Mouse (Mus musculus) right cerebral cortex, postnatal 4 days (tissue): ENCODE measurements around the gene Kctd15.

Source experiments
- DNase-seq: peaks from one replicate; pipeline ENCODE4 v3.0.0-alpha.2; 2022

The Kctd15 gene

GRCm38 (mm10) chr7:34656632-34657031 lies at the start of gene Kctd15:
Gene Kctd15, minus strand, starts transcription at chr7:34656732.
- DNase-seq: no peak

- DNase-seq: no peak
These were observed 47.9 kb upstream of the Kctd15 start for GRCm38 (mm10) chr7:34704401-34704800.

- no peak for DNase-seq
These were observed 46.9 kb upstream of the Kctd15 start for GRCm38 (mm10) chr7:34703437-34703836.

- no peak for DNase-seq
These were observed 46.3 kb upstream of the Kctd15 start for GRCm38 (mm10) chr7:34702718-34703351.

GRCm38 (mm10) chr7:34699888-34700287 lies 43.4 kb upstream of the Kctd15 start:
- no peak for DNase-seq

GRCm38 (mm10) chr7:34698221-34698620 lies 41.7 kb upstream of the Kctd15 start:
- DNase-seq: no peak

GRCm38 (mm10) chr7:34696086-34696485 lies 39.6 kb upstream of the Kctd15 start:
- no peak for DNase-seq

GRCm38 (mm10) chr7:34694898-34695297 lies 38.4 kb upstream of the Kctd15 start:
- DNase-seq: no peak

- no peak for DNase-seq
These were observed 37.4 kb upstream of the Kctd15 start for GRCm38 (mm10) chr7:34693916-34694315.

- DNase-seq: no peak
These were observed 36.5 kb upstream of the Kctd15 start for GRCm38 (mm10) chr7:34693072-34693471.

GRCm38 (mm10) chr7:34690111-34690510 lies 33.6 kb upstream of the Kctd15 start:
- DNase-seq: no peak

GRCm38 (mm10) chr7:34689028-34689427 lies 32.5 kb upstream of the Kctd15 start:
- no peak for DNase-seq

GRCm38 (mm10) chr7:34685801-34686200 lies 29.3 kb upstream of the Kctd15 start:
- no peak for DNase-seq

- no peak for DNase-seq
These were observed 28.6 kb upstream of the Kctd15 start for GRCm38 (mm10) chr7:34685176-34685575.

- DNase-seq: peak; percentile 30
These were observed 24.4 kb upstream of the Kctd15 start for GRCm38 (mm10) chr7:34680771-34681421.

- no peak for DNase-seq
These were observed 23.4 kb upstream of the Kctd15 start for GRCm38 (mm10) chr7:34679886-34680285.

GRCm38 (mm10) chr7:34675831-34676514 lies 19.4 kb upstream of the Kctd15 start:
- DNase-seq: peak; percentile 77

GRCm38 (mm10) chr7:34675120-34675790 lies 18.7 kb upstream of the Kctd15 start:
- no peak for DNase-seq

GRCm38 (mm10) chr7:34672916-34673315 lies 16.4 kb upstream of the Kctd15 start:
- DNase-seq: peak; percentile 22

- peak; percentile 96 for DNase-seq
These were observed 15.4 kb upstream of the Kctd15 start for GRCm38 (mm10) chr7:34671911-34672310.

GRCm38 (mm10) chr7:34670778-34671177 lies 14.2 kb upstream of the Kctd15 start:
- no peak for DNase-seq

GRCm38 (mm10) chr7:34669336-34669735 lies 12.8 kb upstream of the Kctd15 start:
- no peak for DNase-seq

GRCm38 (mm10) chr7:34667874-34668273 lies 11.3 kb upstream of the Kctd15 start:
- no peak for DNase-seq

GRCm38 (mm10) chr7:34663145-34663544 lies 6.6 kb upstream of the Kctd15 start:
- no peak for DNase-seq
